Mouse (Mus musculus) kidney, postnatal 10 days (tissue): Measurements from ENCODE around the gene C330021F23Rik.
"Not testable (repeated sequence)": the region's sequence is repeated elsewhere in the genome, so short reads cannot be mapped to it uniquely, and the experiment has no call there.

Experiments
- DNase-seq: peaks from one replicate; pipeline ENCODE4 v3.0.0; 2021; ENCODE audit warnings: mixed read lengths

Gene C330021F23Rik

GRCm38 (mm10) chr8:3567641-3568371 is at the start of gene C330021F23Rik:
Gene C330021F23Rik (plus strand): TSS chr8:3567990.
- peak; percentile 39 for DNase-seq

GRCm38 (mm10) chr8:3522007-3522697 is 45.6 kb upstream of the C330021F23Rik start:
- no peak for DNase-seq

GRCm38 (mm10) chr8:3530816-3531215 is 37.0 kb upstream of the C330021F23Rik start:
- no peak for DNase-seq

- DNase-seq, result no peak
These were observed 35.9 kb upstream of the C330021F23Rik start for GRCm38 (mm10) chr8:3531936-3532335.

GRCm38 (mm10) chr8:3536053-3536841 is 31.5 kb upstream of the C330021F23Rik start:
- DNase-seq, result peak; percentile 13

- DNase-seq, result no peak
These were observed 30.9 kb upstream of the C330021F23Rik start for GRCm38 (mm10) chr8:3536940-3537339.

GRCm38 (mm10) chr8:3537666-3538065 is 30.1 kb upstream of the C330021F23Rik start:
- no peak for DNase-seq

- DNase-seq, result no peak
These were observed 28.6 kb upstream of the C330021F23Rik start for GRCm38 (mm10) chr8:3539146-3539545.

- DNase-seq, result no peak
These were observed 27.7 kb upstream of the C330021F23Rik start for GRCm38 (mm10) chr8:3540076-3540475.

GRCm38 (mm10) chr8:3546511-3546910 is 21.3 kb upstream of the C330021F23Rik start:
- DNase-seq, result no peak

- DNase-seq, result no peak
These were observed 15.6 kb upstream of the C330021F23Rik start for GRCm38 (mm10) chr8:3552240-3552639.

GRCm38 (mm10) chr8:3556114-3556513 is 11.7 kb upstream of the C330021F23Rik start:
- no peak for DNase-seq

GRCm38 (mm10) chr8:3568378-3568777 is 588 bp downstream of the C330021F23Rik start:
- no peak for DNase-seq

GRCm38 (mm10) chr8:3569784-3570183 is 2.0 kb downstream of the C330021F23Rik start:
- no peak for DNase-seq

- DNase-seq, result no peak
These were observed 6.8 kb downstream of the C330021F23Rik start for GRCm38 (mm10) chr8:3574546-3574945.

GRCm38 (mm10) chr8:3576211-3576960 is 8.6 kb downstream of the C330021F23Rik start:
- no peak for DNase-seq

- no peak for DNase-seq
These were observed 11.9 kb downstream of the C330021F23Rik start for GRCm38 (mm10) chr8:3579390-3580364.

- not testable (repeated sequence) for DNase-seq
These were observed 14.2 kb downstream of the C330021F23Rik start for GRCm38 (mm10) chr8:3581961-3582360.

- DNase-seq, result no peak
These were observed 18.7 kb downstream of the C330021F23Rik start for GRCm38 (mm10) chr8:3586452-3586851.

- DNase-seq, result no peak
These were observed 19.2 kb downstream of the C330021F23Rik start, which contains the start of gene Camsap3 for GRCm38 (mm10) chr8:3586993-3587390. Gene Camsap3 (plus strand): TSS chr8:3587293.
